Mouse (Mus musculus) common myeloid progenitor, adult 5-6 weeks (primary cell): Measurements from ENCODE around the gene Lims1. TPM values are rescaled to one million over a fixed set of nuclear protein-coding genes. Genes with fewer than 3 reads are reported as not detected.
"Not testable (repeated sequence)": the region's sequence is repeated elsewhere in the genome, so short reads cannot be mapped to it uniquely, and the experiment has no call there.

Experiments
- ATAC-seq: replicated peaks from 2 replicates; pipeline ENCODE4 v1.8.0; 2016; ENCODE audit warnings: low read depth, mild to moderate bottlenecking, moderate TSS enrichment, inconsistent platforms; ENCODE audit not compliant: poor library complexity, severe bottlenecking
- total RNA-seq: library from RNA; stranded (forward); fragments of 200-1000, 187-1606 nt; gene quantifications from 2 replicates; pipeline ENCODE4 v1.2.3, GENCODE M21; 2017

The Lims1 gene
- 75.5 and 112 TPM in 2 replicates for total RNA-seq

DNA sequence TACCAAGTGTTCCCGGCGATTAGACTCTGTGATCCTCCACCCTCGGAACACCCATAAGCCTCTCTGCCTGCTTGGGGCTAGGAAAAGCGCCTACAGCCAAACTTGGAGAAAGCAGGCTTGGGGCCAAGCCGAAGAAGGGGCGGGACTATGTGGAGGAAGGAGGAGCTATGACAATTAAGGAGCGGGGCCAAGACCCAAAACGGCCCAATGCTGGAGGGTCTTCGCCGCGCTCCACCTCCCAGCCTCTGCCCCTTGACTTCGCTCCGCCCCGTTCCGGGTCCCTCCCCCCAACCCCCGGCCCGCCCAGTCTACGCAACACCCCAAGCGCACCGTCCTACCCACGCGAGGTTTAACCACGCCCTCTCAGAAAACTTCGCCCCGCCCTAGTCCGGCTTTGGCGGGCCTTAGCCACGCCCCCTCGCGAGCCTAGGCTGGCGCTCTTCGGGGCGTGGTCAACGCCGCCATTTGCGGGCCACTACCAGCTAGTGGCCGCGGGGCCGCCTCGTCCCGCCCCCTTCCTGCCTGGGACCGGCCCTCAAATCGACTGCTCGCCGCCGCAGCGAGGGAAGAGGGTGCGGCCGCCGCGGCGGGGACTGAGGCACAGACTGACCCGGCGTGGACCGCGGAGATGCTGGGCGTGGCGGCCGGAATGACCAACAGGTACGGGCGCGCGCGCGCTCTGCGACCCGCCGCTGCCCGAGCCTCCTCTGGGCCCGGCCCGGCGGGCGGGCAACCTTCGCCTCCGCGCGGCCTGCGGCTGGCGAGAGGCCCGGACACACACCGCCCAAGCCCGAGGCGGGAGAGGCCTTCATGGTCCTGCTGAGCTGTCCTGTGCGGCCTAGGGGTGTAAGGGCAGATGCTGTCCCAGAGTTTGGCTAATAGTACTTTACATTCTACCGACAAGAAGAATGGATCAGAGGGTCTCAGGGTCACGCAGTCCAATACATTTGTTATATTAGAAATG, at the start of gene Lims1:
TSS of gene Lims1 (plus strand) at position 439 of the 964 bp plus-strand sequence.
- ATAC-seq = peak; percentile 88

GRCm38 (mm10) chr10:58282238-58282637, 41.0 kb upstream of the Lims1 start:
- ATAC-seq = no peak

- no peak for ATAC-seq
Measured at GRCm38 (mm10) chr10:58290742-58291141, 32.5 kb upstream of the Lims1 start.

GRCm38 (mm10) chr10:58294246-58294645, 29.0 kb upstream of the Lims1 start:
- ATAC-seq = no peak

DNA sequence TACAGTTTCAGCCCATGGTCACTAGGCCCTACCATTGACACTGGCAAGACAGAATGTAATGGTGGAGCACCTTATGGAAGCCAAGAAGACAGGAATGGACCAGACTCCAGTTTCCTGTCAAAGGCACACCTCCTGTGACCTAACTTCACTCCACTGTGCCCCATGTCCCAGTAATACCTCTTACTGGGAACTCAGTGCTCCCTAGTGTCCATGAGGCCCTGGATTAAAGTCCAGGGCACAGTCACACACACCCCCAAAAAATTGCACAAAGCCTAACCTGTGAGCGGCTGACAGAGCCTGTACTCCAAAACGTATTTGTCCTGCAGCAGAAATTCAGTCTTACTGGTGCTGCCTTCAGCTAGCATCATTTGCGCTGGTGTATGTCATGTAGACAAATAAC, 27.7 kb upstream of the Lims1 start:
- no peak for ATAC-seq

DNA sequence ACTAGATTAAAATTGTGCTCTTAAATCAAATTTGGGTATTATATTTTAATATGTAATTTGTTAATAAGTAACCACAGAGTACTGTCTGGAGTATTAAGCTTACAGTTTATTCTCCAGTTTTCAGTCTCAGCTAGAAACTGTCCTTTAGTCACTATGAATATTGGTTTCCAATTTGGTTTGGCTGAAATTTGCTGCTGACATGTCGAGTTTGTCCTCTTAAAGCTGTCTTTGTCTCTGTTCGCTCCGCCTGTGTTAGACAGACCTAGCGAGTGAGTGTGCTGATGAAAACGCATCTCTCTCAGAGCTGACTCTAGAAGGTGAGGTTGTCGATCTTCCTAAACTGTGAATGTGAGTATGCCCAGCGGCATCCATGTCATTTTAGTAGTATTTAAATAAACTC, 18.3 kb upstream of the Lims1 start:
- ATAC-seq = no peak

GRCm38 (mm10) chr10:58306897-58307296, 16.4 kb upstream of the Lims1 start:
- no peak for ATAC-seq

GRCm38 (mm10) chr10:58310791-58311190, 12.5 kb upstream of the Lims1 start:
- no peak for ATAC-seq

DNA sequence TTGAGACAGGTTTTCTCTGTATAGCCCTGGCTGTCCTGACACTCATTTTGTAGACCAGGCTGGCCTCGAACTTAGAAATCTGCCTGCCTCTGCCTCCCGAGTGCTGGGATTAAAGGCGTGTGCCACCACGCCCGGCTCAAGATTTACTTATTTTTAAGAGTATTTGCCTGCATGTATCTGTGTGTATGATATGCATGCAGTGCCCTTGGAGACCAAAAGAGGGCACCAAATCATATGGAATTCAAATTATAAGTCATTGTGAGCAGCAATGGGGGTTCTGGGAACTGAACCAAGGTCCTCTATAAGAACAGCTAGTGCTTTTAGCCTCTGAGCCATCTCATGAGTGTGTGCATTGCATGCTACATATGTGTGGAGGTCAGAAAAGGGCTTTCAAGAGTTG, 10.4 kb upstream of the Lims1 start:
- ATAC-seq = no peak

GRCm38 (mm10) chr10:58320881-58321280, 2.4 kb upstream of the Lims1 start:
- ATAC-seq = no peak

- ATAC-seq = no peak
Measured at GRCm38 (mm10) chr10:58322361-58323027, 772 bp upstream of the Lims1 start.

DNA sequence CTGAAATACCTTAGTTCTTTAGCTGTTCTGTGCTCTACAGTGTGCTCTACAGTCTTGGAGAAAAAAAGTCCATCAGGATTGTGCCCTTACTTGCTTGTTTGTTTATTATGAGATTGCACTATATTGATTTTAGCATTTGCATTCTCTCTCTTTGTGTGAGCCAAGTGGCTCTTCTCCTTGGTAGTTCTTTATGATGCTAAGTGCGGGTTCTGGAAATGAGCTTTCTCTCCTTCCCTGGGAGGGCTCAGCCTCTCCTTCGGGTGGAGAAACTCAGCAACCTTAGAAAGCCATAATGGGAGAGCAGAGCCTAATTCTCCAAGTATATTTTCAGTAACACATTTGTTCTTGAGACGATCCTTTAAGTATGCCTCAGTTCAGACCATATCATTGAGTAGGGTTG, 3.0 kb downstream of the Lims1 start:
- no peak for ATAC-seq

- ATAC-seq = not testable (repeated sequence)
Measured at GRCm38 (mm10) chr10:58327836-58328235, 4.6 kb downstream of the Lims1 start.

- no peak for ATAC-seq
Measured at GRCm38 (mm10) chr10:58328517-58329108, 5.3 kb downstream of the Lims1 start.

GRCm38 (mm10) chr10:58330635-58331034, 7.4 kb downstream of the Lims1 start:
- 0 out of 2 replicates have a peak, but pooled peaks have one; percentile 37 for ATAC-seq

- ATAC-seq = no peak
Measured at GRCm38 (mm10) chr10:58331741-58332140, 8.5 kb downstream of the Lims1 start.

DNA sequence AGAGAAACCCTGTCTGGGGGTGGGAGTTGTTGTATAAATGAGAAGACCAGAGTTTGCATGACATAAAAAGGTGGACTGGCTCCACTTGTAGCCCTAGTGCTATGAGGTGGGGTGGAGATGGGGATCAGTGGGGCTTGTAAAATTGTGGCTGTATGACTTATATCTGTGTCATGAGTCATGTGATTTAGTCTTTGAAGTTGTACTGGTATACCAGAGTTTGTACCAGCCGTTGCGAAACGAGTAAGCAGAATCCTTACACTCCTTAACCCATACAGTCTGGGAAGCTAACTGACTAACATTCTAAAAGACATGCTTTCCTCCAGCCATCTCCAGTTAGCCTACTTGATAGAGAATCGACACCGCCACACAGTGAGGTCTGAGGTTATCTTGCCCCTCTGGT, 10.1 kb downstream of the Lims1 start:
- no peak for ATAC-seq

DNA sequence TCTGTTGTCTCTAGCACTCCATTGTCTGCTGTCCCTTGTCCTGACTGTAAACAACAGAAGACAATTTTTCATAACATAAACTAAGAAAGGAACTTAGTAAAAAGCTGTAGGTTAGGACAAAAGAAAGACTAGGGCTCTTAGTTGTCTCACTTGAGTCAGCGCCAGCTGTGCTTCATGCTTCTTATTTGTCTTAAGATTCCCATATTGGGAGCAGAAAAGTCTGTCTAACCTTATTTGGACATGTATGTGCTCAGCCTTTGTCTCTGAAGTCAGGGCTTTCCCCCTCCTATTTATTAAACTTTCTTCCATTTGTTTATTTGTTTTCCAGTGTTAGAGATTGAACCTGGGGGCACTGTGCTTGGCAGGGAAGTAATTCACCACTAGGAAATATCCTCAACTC, 12.9 kb downstream of the Lims1 start:
- no peak for ATAC-seq

DNA sequence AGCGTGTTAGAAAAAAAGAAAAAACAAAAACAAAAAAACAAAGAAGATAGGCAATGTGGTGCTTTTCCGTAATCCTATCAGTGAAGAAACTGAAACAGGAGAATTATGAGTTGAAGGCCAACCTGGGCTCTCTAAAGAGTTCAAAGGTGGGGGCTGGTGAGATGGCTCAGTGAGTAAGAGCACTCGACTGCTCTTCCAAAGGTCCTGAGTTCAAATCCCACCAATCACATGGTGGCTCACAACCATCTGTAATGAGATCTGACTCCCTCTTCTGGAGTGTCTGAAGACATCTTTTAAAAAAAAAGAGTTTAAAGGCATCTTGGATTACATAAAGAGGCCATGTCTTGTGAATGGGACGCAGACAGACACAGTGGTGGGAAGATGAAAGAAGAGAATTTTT, 13.8 kb downstream of the Lims1 start:
- ATAC-seq = not testable (repeated sequence)

DNA sequence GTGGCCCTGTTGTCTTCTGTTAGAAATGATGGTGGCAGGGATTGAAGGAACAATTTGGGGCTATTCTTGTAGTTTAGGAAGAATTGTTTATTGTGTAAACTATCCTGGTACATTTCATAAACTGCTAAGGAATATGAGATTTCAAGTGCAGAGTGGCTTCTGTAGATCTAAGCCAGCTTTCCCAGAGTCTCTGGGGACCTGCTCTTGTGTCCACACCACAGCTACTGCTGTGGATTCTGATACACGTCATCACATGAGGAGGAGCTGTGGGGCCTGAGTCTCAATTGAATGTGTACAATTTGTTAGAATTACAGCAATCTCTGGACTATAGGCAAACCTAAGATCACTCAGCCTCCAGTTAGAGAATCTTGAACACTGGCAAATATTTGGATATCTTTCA, 15.3 kb downstream of the Lims1 start:
- ATAC-seq = no peak

DNA sequence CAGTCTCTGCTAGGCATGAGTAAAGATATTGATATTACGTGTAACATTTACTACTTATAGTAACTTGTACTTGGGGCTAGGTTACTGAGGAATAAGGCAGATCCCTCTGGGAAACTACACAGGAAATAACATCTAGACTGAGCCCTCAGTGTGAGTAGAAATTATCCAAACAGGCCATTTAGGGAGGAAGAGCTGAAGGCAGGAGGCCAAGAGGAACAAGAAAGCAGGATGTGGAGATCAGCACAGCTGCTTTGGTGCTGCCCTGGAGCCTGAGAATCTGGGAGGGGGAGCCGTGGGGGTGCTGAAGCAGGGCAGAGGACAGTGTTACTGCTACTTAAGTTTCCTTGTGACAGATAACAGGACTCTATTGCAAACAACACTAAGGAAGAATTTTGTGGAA, 18.4 kb downstream of the Lims1 start:
- peak; percentile 68 for ATAC-seq
